Mouse (Mus musculus) lung, embryonic 14.5 days (tissue): ENCODE results near the gene D11Wsu47e. TPM values are rescaled to one million over a fixed set of nuclear protein-coding genes. Genes with fewer than 3 reads are reported as not detected.

Source experiments
- ATAC-seq: fragments of 200-750 bp; cut with Nextera tagmentation; 2 replicates; pipeline ENCODE4 v1.8.0; 2017; ENCODE audit warnings: mild to moderate bottlenecking, moderate TSS enrichment, moderate library complexity; ENCODE audit not compliant: insufficient read depth
- DNase-seq: peaks from one replicate; pipeline ENCODE4 v3.0.0-alpha.2; 2015
- H3K27ac ChIP-seq: fragments of 300-500 bp; sonication (generic); 2 replicates; pipeline ENCODE4 v1.5.1; 2014; ENCODE audit warnings: low read depth, mild to moderate bottlenecking, moderate library complexity
- H3K27me3 ChIP-seq: fragments of 300-500 bp; sonication (generic); 2 replicates; pipeline ENCODE4 v1.6.1; 2014; ENCODE audit warnings: low read length, control low read depth; ENCODE audit not compliant: insufficient read depth
- H3K36me3 ChIP-seq: fragments of 300-500 bp; sonication (generic); 2 replicates; pipeline ENCODE4 v1.6.1; 2014; ENCODE audit warnings: control low read depth; ENCODE audit not compliant: insufficient read depth
- H3K4me1 ChIP-seq: fragments of 300-500 bp; sonication (generic); 2 replicates; pipeline ENCODE4 v1.6.1; 2014; ENCODE audit warnings: antibody characterized with exemption, control low read depth; ENCODE audit not compliant: insufficient read depth
- H3K4me2 ChIP-seq: fragments of 300-500 bp; sonication (generic); 2 replicates; pipeline ENCODE4 v1.6.1; 2014; ENCODE audit warnings: mild to moderate bottlenecking
- H3K4me3 ChIP-seq: fragments of 300-500 bp; sonication (generic); 2 replicates; pipeline ENCODE4 v1.5.1; 2014; ENCODE audit warnings: low read depth, low read length
- H3K9ac ChIP-seq: fragments of 300-500 bp; sonication (generic); 2 replicates; pipeline ENCODE4 v1.6.1; 2014
- H3K9me3 ChIP-seq: fragments of 300-500 bp; sonication (generic); 2 replicates; pipeline ENCODE4 v1.6.1; 2016; ENCODE audit warnings: low read depth, low read length, control low read depth
- CTCF ChIP-seq: IDR thresholded peaks from 2 replicates; pipeline ENCODE4 v1.5.1; 2016; ENCODE audit warnings: antibody characterized with exemption, low read depth
- WGBS: fragments of 180-500 bp; shearing (Covaris S2); extraction: QIAGEN DNeasy Blood & Tissue Kit; methylation state at CpG from one replicate; pipeline ENCODE4 v1.1.7; 2014; 5-methylcytosine and 5-hydroxymethylcytosine counted together
- polyA plus RNA-seq: library from polyadenylated mRNA; unstranded; fragments of >200 nt; fragmentation: Nextera tagmentation; extraction: Ambion mirVana; gene quantifications from 2 replicates; pipeline ENCODE4 v1.2.1, GENCODE M21; 2014

The D11Wsu47e gene
- polyA plus RNA-seq, 1 experiment from 2014 or later, result 22.9 TPM

- WGBS, result 31% methylated on average over 6 of the region's 6 CpGs
These were observed 49.6 kb downstream of the D11Wsu47e start for GRCm38 (mm10) chr11:113733631-113734364.

GRCm38 (mm10) chr11:113735151-113735550 is 50.9 kb downstream of the D11Wsu47e start:
- 51% methylated on average over 6 of the region's 6 CpGs for WGBS
- Histone ChIP-seq H3K9me3 (no peaks in the 10 kb centered on the region), H3K9ac (no peak overlapping the region), H3K4me2 (no peak overlapping the region), H3K27ac (peak overlapping the region; percentile 75; the same call in 1 of the 2 replicates), H3K4me1 (peaks cover 39% of the 10 kb centered on the region), H3K36me3 (peaks cover 31% of the 10 kb centered on the region), H3K27me3 (no peaks in the 10 kb centered on the region), H3K4me3 (no peak overlapping the region)
- no peak for TF ChIP-seq CTCF
- DNase-seq (no peak), ATAC-seq (no peak)

More at GRCm38 (mm10) chr11:113733631-113734364, 49.6 kb downstream of the D11Wsu47e start:
- TF ChIP-seq CTCF, result no peak
- ATAC-seq, result peak; percentile 76
- H3K27me3 ChIP-seq, result no peaks in the 10 kb centered on the region
- peaks cover 39% of the 10 kb centered on the region for H3K4me1 ChIP-seq
- H3K9me3 ChIP-seq, result no peaks in the 10 kb centered on the region
- H3K4me2 ChIP-seq, result 0 out of 2 replicates have a peak overlapping the region, but pooled peaks have one; percentile 18
- no peak overlapping the region; the same call in 1 of the 2 replicates for H3K9ac ChIP-seq
- peaks cover 41% of the 10 kb centered on the region for H3K36me3 ChIP-seq
- peak overlapping the region; percentile 75 for H3K27ac ChIP-seq
- H3K4me3 ChIP-seq, result no peak overlapping the region
- DNase-seq, result peak; percentile 75

GRCm38 (mm10) chr11:113736848-113737552 is 52.8 kb downstream of the D11Wsu47e start:
- WGBS, result 59% methylated on average over 11 of the region's 11 CpGs
- no peak overlapping the region for H3K27ac ChIP-seq
- ATAC-seq (no peak), DNase-seq (no peak)
- no peaks in the 10 kb centered on the region for H3K9me3 ChIP-seq
- no peak overlapping the region for H3K4me2 ChIP-seq
- H3K4me1 ChIP-seq, result peaks cover 39% of the 10 kb centered on the region
- peaks cover 42% of the 10 kb centered on the region for H3K36me3 ChIP-seq
- no peak overlapping the region for H3K4me3 ChIP-seq
- no peak for TF ChIP-seq CTCF
- no peak overlapping the region for H3K9ac ChIP-seq
- H3K27me3 ChIP-seq, result no peaks in the 10 kb centered on the region

- DNase-seq (no peak), ATAC-seq (no peak)
- H3K9me3 ChIP-seq, result no peaks in the 10 kb centered on the region
- peaks cover 39% of the 10 kb centered on the region for H3K4me1 ChIP-seq
- no peak overlapping the region for H3K4me2 ChIP-seq
- no peak overlapping the region for H3K27ac ChIP-seq
- no peak overlapping the region for H3K4me3 ChIP-seq
- WGBS, result 48% methylated on average over 3 of the region's 3 CpGs
- H3K9ac ChIP-seq, result no peak overlapping the region
- no peaks in the 10 kb centered on the region for H3K27me3 ChIP-seq
- no peak for TF ChIP-seq CTCF
- peaks cover 47% of the 10 kb centered on the region for H3K36me3 ChIP-seq
These were observed 53.3 kb downstream of the D11Wsu47e start for GRCm38 (mm10) chr11:113737553-113737854.

GRCm38 (mm10) chr11:113737912-113738311 is 53.7 kb downstream of the D11Wsu47e start:
- ATAC-seq (no peak), DNase-seq (no peak)
- TF ChIP-seq CTCF, result no peak
- H3K4me3 ChIP-seq, result no peak overlapping the region
- H3K27me3 ChIP-seq, result no peaks in the 10 kb centered on the region
- H3K27ac ChIP-seq, result no peak overlapping the region
- peaks cover 39% of the 10 kb centered on the region for H3K4me1 ChIP-seq
- peaks cover 2% of the 10 kb centered on the region; the same call in 1 of the 2 replicates for H3K9me3 ChIP-seq
- peaks cover 49% of the 10 kb centered on the region for H3K36me3 ChIP-seq
- H3K4me2 ChIP-seq, result no peak overlapping the region
- WGBS, result 78% methylated on average over 8 of the region's 8 CpGs
- H3K9ac ChIP-seq, result no peak overlapping the region

GRCm38 (mm10) chr11:113739213-113739612 is 55.0 kb downstream of the D11Wsu47e start:
- WGBS, result 59% methylated on average over 8 of the region's 8 CpGs
- peaks cover 58% of the 10 kb centered on the region for H3K36me3 ChIP-seq
- no peak overlapping the region for H3K27ac ChIP-seq

GRCm38 (mm10) chr11:113740100-113740499 is 55.9 kb downstream of the D11Wsu47e start:
- no peaks in the 10 kb centered on the region for H3K27me3 ChIP-seq
- no peak for TF ChIP-seq CTCF
- DNase-seq (peak; percentile 54), ATAC-seq (peak; percentile 40; the same call in 1 of the 2 replicates)
- peaks cover 4% of the 10 kb centered on the region; the same call in 1 of the 2 replicates for H3K9me3 ChIP-seq
- peaks cover 25% of the 10 kb centered on the region for H3K4me1 ChIP-seq
- H3K27ac ChIP-seq, result no peak overlapping the region
- no peak overlapping the region for H3K4me2 ChIP-seq
- no peak overlapping the region for H3K4me3 ChIP-seq
- no peak overlapping the region for H3K9ac ChIP-seq
- H3K36me3 ChIP-seq, result peaks cover 63% of the 10 kb centered on the region
- 32% methylated on average over 7 of the region's 7 CpGs for WGBS

More at GRCm38 (mm10) chr11:113739213-113739612, 55.0 kb downstream of the D11Wsu47e start:
- no peak overlapping the region for H3K9ac ChIP-seq
- H3K4me3 ChIP-seq, result no peak overlapping the region
- H3K9me3 ChIP-seq, result peaks cover 4% of the 10 kb centered on the region; the same call in 1 of the 2 replicates
- DNase-seq (no peak), ATAC-seq (no peak)
- TF ChIP-seq CTCF, result no peak
- H3K4me2 ChIP-seq, result no peak overlapping the region
- H3K4me1 ChIP-seq, result peaks cover 34% of the 10 kb centered on the region
- H3K27me3 ChIP-seq, result no peaks in the 10 kb centered on the region
